Mouse (Mus musculus) MEL (cell line): ENCODE measurements at regions not wholly inside any gene's neighbourhood (a gene's known extent, or its start where the extent isn't known, plus 50 kb on each side); places are given as distances from the start of the nearest gene placed in this dataset.

Experiments used
- DNase-seq: peaks from one replicate; pipeline ENCODE4 v3.0.0; 2011; ENCODE audit warnings: low read depth, low spot score
- H3K27ac ChIP-seq: 2 replicates; pipeline ENCODE4 v1.5.1; 2012; ENCODE audit warnings: low read depth, mild to moderate bottlenecking, control low read depth, low read length, moderate library complexity; ENCODE audit not compliant: control insufficient read depth
- H3K27me3 ChIP-seq, 2 experiments: fragments of 150-350 bp in 1 of 2; sonication (generic) in 1 of 2; 2 replicates each; pipeline ENCODE4 v1.6.1; 2012; ENCODE audit warnings: low read length in 2 of 2, mild to moderate bottlenecking in 2 of 2, improper control_type of control experiment in 1 of 2, moderate library complexity in 1 of 2; ENCODE audit not compliant: insufficient read depth in 2 of 2, control insufficient read depth in 1 of 2
- H3K36me3 ChIP-seq, 2 experiments: 2 replicates each; pipeline ENCODE4 v1.6.1; 2012 to 2014; ENCODE audit warnings: low read length in 2 of 2, improper control_type of control experiment in 1 of 2, inconsistent platforms in 1 of 2, mild to moderate bottlenecking in 1 of 2; ENCODE audit not compliant: insufficient read depth in 2 of 2, control insufficient read depth in 1 of 2
- H3K4me1 ChIP-seq, 2 experiments: fragments of 150-350 bp in 1 of 2; sonication (generic) in 1 of 2; 2 replicates each; pipeline ENCODE4 v1.6.1; 2012; ENCODE audit warnings: low read length in 2 of 2, improper control_type of control experiment in 1 of 2, mild to moderate bottlenecking in 1 of 2; ENCODE audit not compliant: insufficient read depth in 2 of 2, control insufficient read depth in 1 of 2
- H3K4me3 ChIP-seq, 2 experiments: fragments of 150-350 bp in 1 of 2; sonication (generic) in 1 of 2; 2 replicates each; pipeline ENCODE4 v1.5.1; 2012; ENCODE audit warnings: low read depth in 2 of 2, low read length in 2 of 2, mild to moderate bottlenecking in 2 of 2, moderate library complexity in 2 of 2, control low read depth in 1 of 2, improper control_type of control experiment in 1 of 2; ENCODE audit not compliant: control insufficient read depth in 1 of 2, insufficient read depth in 1 of 2
- H3K79me2 ChIP-seq: 2 replicates; pipeline ENCODE4 v1.6.1; 2012; ENCODE audit warnings: mild to moderate bottlenecking, low read length, moderate library complexity; ENCODE audit not compliant: control insufficient read depth, poor library complexity, insufficient read depth
- H3K9ac ChIP-seq: 2 replicates; pipeline ENCODE4 v1.6.1; 2012; ENCODE audit warnings: low read depth, mild to moderate bottlenecking, control low read depth, low read length, moderate library complexity; ENCODE audit not compliant: control insufficient read depth, poor library complexity, severe bottlenecking
- H3K9me3 ChIP-seq: fragments of 150-350 bp; sonication (generic); replicated peaks from 2 replicates; pipeline ENCODE4 v1.6.1; 2012; ENCODE audit warnings: mild to moderate bottlenecking, low read length, improper control_type of control experiment, moderate library complexity; ENCODE audit not compliant: insufficient read depth
- BHLHE40 ChIP-seq: IDR thresholded peaks from 2 replicates; pipeline ENCODE4 v1.6.1; 2012; ENCODE audit warnings: low read depth, mild to moderate bottlenecking, inconsistent platforms, low read length, improper control_type of control experiment, borderline replicate concordance
- ELF1 ChIP-seq: IDR thresholded peaks from 2 replicates; pipeline ENCODE4 v1.6.1; 2014; ENCODE audit warnings: low read depth, mild to moderate bottlenecking, inconsistent platforms, low read length, improper control_type of control experiment, moderate library complexity
- ETS1 ChIP-seq: IDR thresholded peaks from 2 replicates; pipeline ENCODE4 v1.6.1; 2012; ENCODE audit warnings: low read depth, mild to moderate bottlenecking, inconsistent platforms, low read length, improper control_type of control experiment, moderate library complexity
- GABPA ChIP-seq: IDR thresholded peaks from 2 replicates; pipeline ENCODE4 v1.6.1; 2012; ENCODE audit warnings: low read depth, mild to moderate bottlenecking, inconsistent platforms, low read length, improper control_type of control experiment, moderate library complexity
- HCFC1 ChIP-seq: IDR thresholded peaks from 2 replicates; pipeline ENCODE4 v1.6.1; 2012; ENCODE audit warnings: low read depth, mild to moderate bottlenecking, inconsistent platforms, low read length, improper control_type of control experiment, moderate library complexity
- KAT2A ChIP-seq: conservative IDR thresholded peaks from 2 replicates; pipeline ENCODE4 v1.6.1; 2012; ENCODE audit warnings: low read depth, low read length, improper control_type of control experiment, inconsistent platforms
- MAFK ChIP-seq: IDR thresholded peaks from 2 replicates; pipeline ENCODE4 v1.6.1; 2011; ENCODE audit warnings: low read depth, mild to moderate bottlenecking, low read length, improper control_type of control experiment, borderline replicate concordance
- MAX ChIP-seq: IDR thresholded peaks from 2 replicates; pipeline ENCODE4 v1.6.1; 2011; ENCODE audit warnings: low read length, improper control_type of control experiment
- MAZ ChIP-seq: IDR thresholded peaks from 2 replicates; pipeline ENCODE4 v1.6.1; 2012; ENCODE audit warnings: low read depth, mild to moderate bottlenecking, inconsistent platforms, low read length, improper control_type of control experiment
- MEF2A ChIP-seq: IDR thresholded peaks from 2 replicates; pipeline ENCODE4 v1.6.1; 2014; ENCODE audit warnings: low read depth, mild to moderate bottlenecking, inconsistent platforms, low read length, improper control_type of control experiment; ENCODE audit not compliant: poor library complexity, insufficient replicate concordance, severe bottlenecking; ENCODE audit errors: extremely low read depth
- MXI1 ChIP-seq: IDR thresholded peaks from 2 replicates; pipeline ENCODE4 v1.6.1; 2011; ENCODE audit warnings: mild to moderate bottlenecking, low read depth, low read length, improper control_type of control experiment
- MYB ChIP-seq: IDR thresholded peaks from 2 replicates; pipeline ENCODE4 v1.6.1; 2011; ENCODE audit warnings: mild to moderate bottlenecking, low read depth, low read length, improper control_type of control experiment
- POLR2AphosphoS5 ChIP-seq: IDR thresholded peaks from 2 replicates; pipeline ENCODE4 v1.6.1; 2012; ENCODE audit warnings: low read depth, borderline replicate concordance, mild to moderate bottlenecking, inconsistent platforms, low read length, moderate library complexity, mixed read lengths
- RCOR1 ChIP-seq: IDR thresholded peaks from 2 replicates; pipeline ENCODE4 v1.6.1; 2012; ENCODE audit warnings: low read depth, mild to moderate bottlenecking, inconsistent platforms, low read length, improper control_type of control experiment
- SMC3 ChIP-seq: IDR thresholded peaks from 2 replicates; pipeline ENCODE4 v1.6.1; 2011; ENCODE audit warnings: low read depth, low read length, improper control_type of control experiment
- TAL1 ChIP-seq: IDR thresholded peaks from 2 replicates; pipeline ENCODE4 v1.6.1; 2012; ENCODE audit warnings: mild to moderate bottlenecking, inconsistent platforms, low read length, moderate library complexity, mixed read lengths
- TBP ChIP-seq: IDR thresholded peaks from 2 replicates; pipeline ENCODE4 v1.8.0; 2011; ENCODE audit warnings: low read depth, low read length, improper control_type of control experiment
- UBTF ChIP-seq: IDR thresholded peaks from 2 replicates; pipeline ENCODE4 v1.6.1; 2012; ENCODE audit warnings: low read depth, mild to moderate bottlenecking, inconsistent platforms, low read length, improper control_type of control experiment, moderate library complexity, borderline replicate concordance; ENCODE audit not compliant: insufficient read depth
- USF1 ChIP-seq: IDR thresholded peaks from 2 replicates; pipeline ENCODE4 v1.6.1; 2014; ENCODE audit warnings: low read depth, mild to moderate bottlenecking, inconsistent platforms, low read length, improper control_type of control experiment, moderate library complexity
- USF2 ChIP-seq, 2 experiments: IDR thresholded peaks; 2 replicates each; pipeline ENCODE4 v1.6.1; 2011 to 2012; ENCODE audit warnings: improper control_type of control experiment in 2 of 2, low read length in 2 of 2, borderline replicate concordance in 1 of 2, inconsistent platforms in 1 of 2, low read depth in 1 of 2, mild to moderate bottlenecking in 1 of 2; ENCODE audit not compliant: insufficient read depth in 1 of 2
- ZC3H11A ChIP-seq: IDR thresholded peaks from 2 replicates; pipeline ENCODE4 v1.6.1; 2012; ENCODE audit warnings: low read depth, mild to moderate bottlenecking, inconsistent platforms, low read length, improper control_type of control experiment
- ZKSCAN1 ChIP-seq: IDR thresholded peaks from 2 replicates; pipeline ENCODE4 v1.6.1; 2012; ENCODE audit warnings: low read depth, mild to moderate bottlenecking, inconsistent platforms, low read length, improper control_type of control experiment, moderate library complexity
- ZMIZ1 ChIP-seq: IDR thresholded peaks from 2 replicates; pipeline ENCODE4 v1.6.1; 2012; ENCODE audit warnings: low read depth, mild to moderate bottlenecking, inconsistent platforms, low read length, improper control_type of control experiment, moderate library complexity

- Histone ChIP-seq H3K79me2 (no peaks in the 10 kb centered on the region), H3K27ac (no peak overlapping the region), H3K27me3 (no peaks in the 10 kb centered on the region), H3K9ac (no peak overlapping the region), H3K36me3 (no peaks in the 10 kb centered on the region), H3K9me3 (no peaks in the 10 kb centered on the region), H3K4me3 (no peak overlapping the region), H3K4me1 (no peaks in the 10 kb centered on the region)
- DNase-seq = no peak
- TF ChIP-seq MYB = no peak
- no peak for TF ChIP-seq ELF1
- no peak for TF ChIP-seq TBP
- TF ChIP-seq MEF2A = no peak
- TF ChIP-seq MXI1 = no peak
- no peak for TF ChIP-seq MAZ
- TF ChIP-seq ZC3H11A = no peak
- no peak for TF ChIP-seq BHLHE40
- TF ChIP-seq UBTF = no peak
- TF ChIP-seq USF2 (IDR thresholded peaks at IDR 0.05; ENCODE audit: borderline replicate concordance in 1 of 2, insufficient read depth in 1 of 2, low read depth in 1 of 2, low read length in 2 of 2) = no peak
- TF ChIP-seq KAT2A = no peak
- no peak for TF ChIP-seq MAFK
- TF ChIP-seq ZMIZ1 = no peak
- no peak for TF ChIP-seq TAL1
- no peak for TF ChIP-seq USF1
- TF ChIP-seq ZKSCAN1 = no peak
- TF ChIP-seq MAX = no peak
- TF ChIP-seq GABPA = no peak
These were observed 119.0 kb downstream of the Gm19410 start for GRCm38 (mm10) chr8:35884545-35884944.

GRCm38 (mm10) chr8:35890083-35890482 is 124.5 kb downstream of the Gm19410 start:
- Histone ChIP-seq H3K4me3 (no peak overlapping the region), H3K27ac (no peak overlapping the region), H3K9me3 (no peaks in the 10 kb centered on the region), H3K4me1 (no peaks in the 10 kb centered on the region), H3K27me3 (no peaks in the 10 kb centered on the region), H3K9ac (no peak overlapping the region), H3K36me3 (no peaks in the 10 kb centered on the region), H3K79me2 (no peaks in the 10 kb centered on the region)
- TF ChIP-seq MEF2A (no peak), ETS1 (no peak), ZMIZ1 (no peak), RCOR1 (no peak), HCFC1 (no peak), POLR2AphosphoS5 (no peak), GABPA (no peak), SMC3 (no peak)
- no peak for DNase-seq
